Mouse (Mus musculus) CH12.LX (cell line): ENCODE measurements around the gene Socs7. TPM values are rescaled to one million over a fixed set of nuclear protein-coding genes. Genes with fewer than 3 reads are reported as not detected.

Source experiments
- DNase-seq: peaks from one replicate; pipeline ENCODE4 v3.0.0-alpha.2; 2013; ENCODE audit errors: extremely low read depth
- H3K27ac ChIP-seq: 2 replicates; pipeline ENCODE4 v1.5.1; 2012; ENCODE audit warnings: low read depth, mild to moderate bottlenecking, control low read depth, moderate library complexity; ENCODE audit not compliant: insufficient read depth
- H3K27me3 ChIP-seq: replicated peaks from 2 replicates; pipeline ENCODE3; 2012; ENCODE audit warnings: inconsistent platforms
- H3K36me3 ChIP-seq, 2 experiments: replicated peaks in 1 of 2; 2 replicates each; pipeline versions ENCODE3 to v1.6.1; 2012; ENCODE audit warnings: inconsistent platforms in 1 of 2, low read length in 1 of 2, mild to moderate bottlenecking in 1 of 2, mixed read lengths in 1 of 2, moderate library complexity in 1 of 2; ENCODE audit not compliant: control insufficient read depth in 1 of 2, insufficient read depth in 1 of 2
- H3K4me1 ChIP-seq, 2 experiments: 2 replicates each; pipeline ENCODE4 v1.6.1; 2012; ENCODE audit warnings: inconsistent platforms in 1 of 2, moderate library complexity in 1 of 2; ENCODE audit not compliant: insufficient read depth in 2 of 2, control insufficient read depth in 1 of 2
- H3K4me2 ChIP-seq: 2 replicates; pipeline ENCODE4 v1.6.1; 2012; ENCODE audit warnings: low read depth, mild to moderate bottlenecking, control low read depth; ENCODE audit not compliant: poor library complexity, insufficient read depth, severe bottlenecking
- H3K4me3 ChIP-seq, 3 experiments: fragments of 150-350 bp in 1 of 3; sonication (generic) in 1 of 3; replicated peaks in 1 of 3; 2 replicates each; pipeline versions ENCODE3 to v1.5.1; 2011 to 2012; ENCODE audit warnings: low read depth in 2 of 3, low read length in 2 of 3, mild to moderate bottlenecking in 2 of 3, moderate library complexity in 2 of 3, control low read depth in 1 of 3, improper control_type of control experiment in 1 of 3, inconsistent platforms in 1 of 3, mixed read lengths in 1 of 3; ENCODE audit not compliant: poor library complexity in 1 of 3
- H3K79me2 ChIP-seq: replicated peaks from 2 replicates; pipeline ENCODE4 v1.6.1; 2012; ENCODE audit warnings: mild to moderate bottlenecking, moderate library complexity; ENCODE audit not compliant: control insufficient read depth, poor library complexity, insufficient read depth, severe bottlenecking; ENCODE audit errors: extremely low read depth
- H3K9ac ChIP-seq: 2 replicates; pipeline ENCODE4 v1.6.1; 2012; ENCODE audit warnings: low read depth, mild to moderate bottlenecking, control low read depth, moderate library complexity; ENCODE audit not compliant: insufficient read depth
- H3K9me3 ChIP-seq: replicated peaks from 2 replicates; pipeline ENCODE3; 2012; ENCODE audit warnings: low read length, inconsistent platforms, mixed read lengths
- BHLHE40 ChIP-seq: IDR thresholded peaks from 2 replicates; pipeline ENCODE4 v1.6.1; 2011; ENCODE audit warnings: mild to moderate bottlenecking, low read depth, low read length, improper control_type of control experiment
- CHD1 ChIP-seq: IDR thresholded peaks from 2 replicates; pipeline ENCODE4 v1.6.1; 2012; ENCODE audit warnings: low read depth, low read length, improper control_type of control experiment, inconsistent platforms
- CHD2 ChIP-seq: IDR thresholded peaks from 2 replicates; pipeline ENCODE4 v1.6.1; 2011; ENCODE audit warnings: low read length, improper control_type of control experiment
- CTCF ChIP-seq, 2 experiments: IDR thresholded peaks in 1 of 2; conservative IDR thresholded peaks in 1 of 2; 2 replicates each; pipeline ENCODE4 v1.5.1; 2011 to 2012; ENCODE audit warnings: low read depth in 2 of 2, low read length in 2 of 2, improper control_type of control experiment in 1 of 2, inconsistent platforms in 1 of 2, mild to moderate bottlenecking in 1 of 2, moderate library complexity in 1 of 2
- ELF1 ChIP-seq: IDR thresholded peaks from 2 replicates; pipeline ENCODE4 v1.6.1; 2014; ENCODE audit warnings: low read depth, mild to moderate bottlenecking, inconsistent platforms, low read length, improper control_type of control experiment
- EP300 ChIP-seq: IDR thresholded peaks from 2 replicates; pipeline ENCODE4 v1.6.1; 2011; ENCODE audit warnings: low read length, improper control_type of control experiment
- ETS1 ChIP-seq: conservative IDR thresholded peaks from 2 replicates; pipeline ENCODE4 v1.6.1; 2012; ENCODE audit warnings: low read depth, mild to moderate bottlenecking, inconsistent platforms, low read length, improper control_type of control experiment, moderate library complexity
- GABPA ChIP-seq: IDR thresholded peaks from 2 replicates; pipeline ENCODE4 v1.6.1; 2012; ENCODE audit warnings: low read depth, low read length, improper control_type of control experiment, inconsistent platforms; ENCODE audit not compliant: insufficient replicate concordance
- HCFC1 ChIP-seq: IDR thresholded peaks from 2 replicates; pipeline ENCODE4 v1.6.1; 2012; ENCODE audit warnings: low read depth, mild to moderate bottlenecking, inconsistent platforms, low read length, improper control_type of control experiment
- IRF4 ChIP-seq: IDR thresholded peaks from 2 replicates; pipeline ENCODE4 v1.6.1; 2014; ENCODE audit warnings: low read depth, mild to moderate bottlenecking, inconsistent platforms, low read length, improper control_type of control experiment
- JUN ChIP-seq: IDR thresholded peaks from 2 replicates; pipeline ENCODE4 v1.6.1; 2011; ENCODE audit warnings: low read depth, mild to moderate bottlenecking, low read length, improper control_type of control experiment, moderate library complexity; ENCODE audit not compliant: insufficient read depth
- JUND ChIP-seq: conservative IDR thresholded peaks from 2 replicates; pipeline ENCODE4 v1.6.1; 2011; ENCODE audit warnings: low read depth, low read length, improper control_type of control experiment
- MAFK ChIP-seq: IDR thresholded peaks from 2 replicates; pipeline ENCODE4 v1.6.1; 2011; ENCODE audit warnings: low read length, improper control_type of control experiment; ENCODE audit not compliant: insufficient replicate concordance
- MAX ChIP-seq: IDR thresholded peaks from 2 replicates; pipeline ENCODE4 v1.6.1; 2011; ENCODE audit warnings: low read length, improper control_type of control experiment
- MAZ ChIP-seq: IDR thresholded peaks from 2 replicates; pipeline ENCODE4 v1.6.1; 2012; ENCODE audit warnings: low read depth, mild to moderate bottlenecking, inconsistent platforms, low read length, improper control_type of control experiment, moderate library complexity
- MEF2A ChIP-seq: IDR thresholded peaks from 2 replicates; pipeline ENCODE4 v1.6.1; 2014; ENCODE audit warnings: low read depth, mild to moderate bottlenecking, inconsistent platforms, low read length, improper control_type of control experiment, borderline replicate concordance
- MXI1 ChIP-seq: IDR thresholded peaks from 2 replicates; pipeline ENCODE4 v1.6.1; 2011; ENCODE audit warnings: mild to moderate bottlenecking, low read depth, low read length, improper control_type of control experiment
- MYC ChIP-seq: IDR thresholded peaks from 2 replicates; pipeline ENCODE4 v1.6.1; 2011; ENCODE audit warnings: low read depth, mild to moderate bottlenecking, improper control_type of control experiment, low read length
- NELFE ChIP-seq: IDR thresholded peaks from 2 replicates; pipeline ENCODE4 v1.6.1; 2011; ENCODE audit warnings: low read depth, low read length, improper control_type of control experiment
- NRF1 ChIP-seq: IDR thresholded peaks from 2 replicates; pipeline ENCODE4 v1.6.1; 2014; ENCODE audit warnings: low read depth, mild to moderate bottlenecking, inconsistent platforms, low read length, improper control_type of control experiment, moderate library complexity
- POLR2A ChIP-seq: IDR thresholded peaks from 2 replicates; pipeline ENCODE4 v1.6.1; 2011; ENCODE audit warnings: low read depth, mild to moderate bottlenecking, improper control_type of control experiment, low read length
- POLR2AphosphoS2 ChIP-seq: IDR thresholded peaks from 2 replicates; pipeline ENCODE4 v1.6.1; 2011; ENCODE audit warnings: low read depth, low read length, improper control_type of control experiment
- RAD21 ChIP-seq: IDR thresholded peaks from 2 replicates; pipeline ENCODE4 v1.6.1; 2011; ENCODE audit warnings: low read depth, mild to moderate bottlenecking, low read length, improper control_type of control experiment, moderate library complexity
- RCOR1 ChIP-seq: conservative IDR thresholded peaks from 2 replicates; pipeline ENCODE4 v1.6.1; 2012; ENCODE audit warnings: low read depth, mild to moderate bottlenecking, inconsistent platforms, low read length, improper control_type of control experiment
- SIN3A ChIP-seq: IDR thresholded peaks from 2 replicates; pipeline ENCODE4 v1.6.1; 2012; ENCODE audit warnings: low read length, improper control_type of control experiment, inconsistent platforms
- SMC3 ChIP-seq: IDR thresholded peaks from 2 replicates; pipeline ENCODE4 v1.6.1; 2011; ENCODE audit warnings: low read depth, low read length, improper control_type of control experiment
- TCF12 ChIP-seq: IDR thresholded peaks from 2 replicates; pipeline ENCODE4 v1.6.1; 2014; ENCODE audit warnings: low read depth, mild to moderate bottlenecking, inconsistent platforms, low read length, improper control_type of control experiment
- UBTF ChIP-seq: IDR thresholded peaks from 2 replicates; pipeline ENCODE4 v1.6.1; 2012; ENCODE audit warnings: low read depth, mild to moderate bottlenecking, inconsistent platforms, low read length, improper control_type of control experiment, moderate library complexity
- USF1 ChIP-seq: IDR thresholded peaks from 2 replicates; pipeline ENCODE4 v1.6.1; 2014; ENCODE audit warnings: low read depth, mild to moderate bottlenecking, inconsistent platforms, low read length, improper control_type of control experiment
- USF2 ChIP-seq: conservative IDR thresholded peaks from 2 replicates; pipeline ENCODE4 v1.6.1; 2011; ENCODE audit warnings: low read depth, low read length, improper control_type of control experiment
- ZC3H11A ChIP-seq: IDR thresholded peaks from 2 replicates; pipeline ENCODE4 v1.6.1; 2012; ENCODE audit warnings: low read depth, mild to moderate bottlenecking, inconsistent platforms, low read length, improper control_type of control experiment
- ZKSCAN1 ChIP-seq: IDR thresholded peaks from 2 replicates; pipeline ENCODE4 v1.6.1; 2012; ENCODE audit warnings: low read depth, inconsistent platforms, low read length, improper control_type of control experiment, borderline replicate concordance
- ZMIZ1 ChIP-seq: IDR thresholded peaks from 2 replicates; pipeline ENCODE4 v1.6.1; 2012; ENCODE audit warnings: low read depth, mild to moderate bottlenecking, inconsistent platforms, low read length, improper control_type of control experiment
- ZNF384 ChIP-seq: IDR thresholded peaks from 2 replicates; pipeline ENCODE4 v1.6.1; 2012; ENCODE audit warnings: low read depth, low read length, improper control_type of control experiment, inconsistent platforms
- dilution Hi-C: fragments of 300-500 bp; cut with MboI; formaldehyde crosslinking; loops from 2 replicates; pipeline ENCODE4 v1.14.3; 2020; ENCODE audit warnings: low sequenced_read_pairs; ENCODE audit not compliant: extremely low pct_unique_long_range_greater_than_20kb, extremely low pct_ligation_motif_present
- in situ Hi-C: fragments of 300-500 bp; cut with MboI; formaldehyde crosslinking; loops from 3 replicates; pipeline ENCODE4 v1.14.3; 2019; ENCODE audit warnings: low sequenced_read_pairs, low pct_ligation_motif_present, low pct_unique_long_range_greater_than_20kb, mixed read lengths
- polyA plus RNA-seq: library from polyadenylated mRNA; unstranded; fragments of >175 nt; gene quantifications from 2 replicates; pipeline ENCODE4 v1.2.1, GENCODE M21; 2012; ENCODE audit warnings: low read depth; ENCODE audit not compliant: insufficient read length
- total RNA-seq, 2 experiments: library from RNA; depleted of rRNA; stranded (reverse); fragments of 300-350 nt in 1 of 2; fragments of >200 nt in 1 of 2; gene quantifications; 2 replicates each; pipeline ENCODE4 v1.2.3; 2012 to 2014

The Socs7 gene
- total and polyA plus RNA-seq, 3 experiments, result 11.9 to 17.4 (median 15.1) TPM

DNA sequence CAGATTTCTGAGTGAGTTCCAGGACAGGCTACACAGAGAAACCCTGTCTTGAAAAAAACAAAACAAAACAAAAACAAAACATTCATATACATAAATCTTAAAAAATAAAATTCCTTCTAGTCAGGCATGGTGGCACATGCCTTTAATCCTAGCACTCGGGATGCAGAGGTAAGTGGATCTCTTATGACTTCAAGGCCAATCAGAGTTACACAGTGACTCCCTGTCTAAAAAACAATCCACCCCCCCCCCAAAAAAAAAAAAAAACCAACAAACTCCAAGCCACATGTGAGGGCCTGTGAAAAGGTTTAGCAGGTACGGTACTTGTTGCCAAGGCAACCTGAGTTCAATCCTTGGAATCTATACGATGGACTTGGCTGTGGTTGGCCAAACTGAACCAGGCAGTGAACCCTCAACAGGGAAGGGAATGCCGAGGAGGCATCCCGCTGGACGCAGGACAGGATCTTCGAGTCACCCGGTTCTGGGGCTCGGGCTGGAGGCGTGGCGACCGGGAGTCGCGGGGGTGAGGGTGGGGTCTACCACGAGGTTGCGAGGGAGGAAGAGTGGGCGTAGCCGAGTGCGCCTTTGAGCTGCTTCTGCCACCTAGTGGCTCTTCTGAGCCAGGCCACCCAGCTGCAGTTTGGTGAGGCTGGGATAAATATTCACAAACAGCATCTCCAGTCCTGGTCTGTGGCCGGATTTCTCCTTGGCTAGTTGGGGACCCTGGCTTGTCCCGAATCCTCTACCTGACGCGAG lies 37.8 kb downstream of the Socs7 start:
- in situ Hi-C loops, result loop anchor here (5.0 kb wide), 1 partner anchor 38 kb away; the partner anchor contains the start of gene Socs7
- H3K36me3 ChIP-seq, result peaks cover 3 to 23% of the 10 kb centered on the region in 2 experiments
- no peaks in the 10 kb centered on the region for H3K9me3 ChIP-seq
- H3K4me2 ChIP-seq, result peak overlapping the region; percentile 70
- DNase-seq, result peak; percentile 92
- H3K79me2 ChIP-seq, result no peaks in the 10 kb centered on the region
- dilution Hi-C loops, result no loop called here
- H3K9ac ChIP-seq, result peak overlapping the region; percentile 34; the same call in 1 of the 2 replicates
- TF ChIP-seq MXI1 (peak; percentile 88; the same call in 1 of the 2 replicates), CTCF (conservative IDR thresholded peaks at IDR 0.05 in 1 of 2, IDR thresholded peaks at IDR 0.05 in 1 of 2; ENCODE audit: low read depth in 2 of 2, low read length in 2 of 2) (peak; percentile 94 to 99), RAD21 (peak; percentile 93), MAX (peak; percentile 93), RCOR1 (no peak), ZMIZ1 (peak; percentile 14; the same call in 1 of the 2 replicates), USF2 (no peak; the same call in 1 of the 2 replicates), ELF1 (peak; percentile 65), ZKSCAN1 (no peak), NRF1 (0 out of 2 replicates have a peak, but pooled peaks have one; percentile 13), CHD1 (peak; percentile 61; the same call in 1 of the 2 replicates), BHLHE40 (no peak; the same call in 1 of the 2 replicates), MAZ (peak; percentile 91; the same call in 1 of the 2 replicates), USF1 (peak; percentile 18), MYC (peak; percentile 98), HCFC1 (peak; percentile 57), ETS1 (peak; percentile 18; the same call in 1 of the 2 replicates), JUND (no peak; the same call in 1 of the 2 replicates), GABPA (no peak), MAFK (no peak), UBTF (no peak), POLR2AphosphoS2 (no peak), JUN (no peak), IRF4 (no peak; the same call in 1 of the 2 replicates), POLR2A (peak; percentile 49; the same call in 1 of the 2 replicates), TCF12 (peak; percentile 69), NELFE (peak; percentile 66), EP300 (no peak), MEF2A (peak; percentile 80), ZC3H11A (peak; percentile 43; the same call in 1 of the 2 replicates), SMC3 (peak; percentile 87), ZNF384 (no peak; the same call in 1 of the 2 replicates), SIN3A (peak; percentile 90), CHD2 (no peak)
- TF ChIP-seq, all 38 proteins: peak for 20
- Histone ChIP-seq H3K4me1 (peaks cover 12 to 38% of the 10 kb centered on the region in 2 experiments), H3K4me3 (peak overlapping the region; percentile 17 to 43 (median 21)), H3K27ac (peak overlapping the region; percentile 21; the same call in 1 of the 2 replicates), H3K27me3 (peaks cover 20% of the 10 kb centered on the region)
